Mouse (Mus musculus): ENCODE results near the gene Kcnc1.

DNA sequence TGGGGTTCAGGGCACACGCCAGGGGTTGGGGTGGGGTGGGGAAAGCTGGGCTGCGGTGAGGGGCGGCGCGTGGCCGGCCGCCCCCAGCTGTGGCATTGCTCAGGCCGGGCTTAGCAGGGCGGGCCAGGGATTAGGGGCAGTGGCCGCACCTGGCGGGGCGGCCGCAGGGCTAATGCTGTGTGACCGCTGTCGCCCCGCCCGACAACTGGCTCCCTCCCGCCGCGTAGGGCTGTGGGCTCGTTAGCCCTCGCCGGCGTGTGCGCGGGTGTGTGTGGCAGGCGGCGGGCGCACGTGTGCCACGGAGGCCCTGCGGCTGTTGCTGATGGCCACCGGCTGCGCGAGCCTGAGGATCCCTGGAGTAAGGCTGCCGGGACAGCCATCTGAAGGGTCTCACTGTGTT, 47.5 kb upstream of the Kcnc1 start:
- no peak for TF ChIP-seq POLR2A (IDR thresholded peaks at IDR 0.05; ENCODE audit: borderline replicate concordance, insufficient read depth, low read length)
- TF ChIP-seq CTCF (IDR thresholded peaks at IDR 0.05; ENCODE audit: borderline replicate concordance, insufficient read depth, low read depth, low read length) = no peak
